Mouse (Mus musculus) cerebellum, postnatal 25 days (tissue): ENCODE measurements around the gene Cacnb4.

ENCODE experiments used
- DNase-seq, 2 experiments: peaks; one replicate each; pipeline ENCODE4 v3.0.0; 2021; ENCODE audit warnings: mixed read lengths in 2 of 2

Gene Cacnb4

GRCm38 (mm10) chr2:52467629-52468028, 209.0 kb downstream of the Cacnb4 start:
- no peak for DNase-seq

- DNase-seq = no peak
These were observed 215.2 kb downstream of the Cacnb4 start for GRCm38 (mm10) chr2:52461206-52461967.

- DNase-seq = no peak
These were observed 220.8 kb downstream of the Cacnb4 start for GRCm38 (mm10) chr2:52455606-52456479.

- no peak for DNase-seq
These were observed 226.8 kb downstream of the Cacnb4 start for GRCm38 (mm10) chr2:52449818-52450217.

GRCm38 (mm10) chr2:52448916-52449315, 227.7 kb downstream of the Cacnb4 start:
- no peak for DNase-seq

GRCm38 (mm10) chr2:52446648-52447047, 230.0 kb downstream of the Cacnb4 start:
- no peak for DNase-seq

GRCm38 (mm10) chr2:52442125-52442524, 234.5 kb downstream of the Cacnb4 start:
- no peak for DNase-seq

- DNase-seq = no peak
These were observed 236.1 kb downstream of the Cacnb4 start for GRCm38 (mm10) chr2:52440420-52441015.

- peak in 1 of 2 experiments; percentile 40 for DNase-seq
These were observed 238.2 kb downstream of the Cacnb4 start for GRCm38 (mm10) chr2:52438437-52438836.

GRCm38 (mm10) chr2:52438013-52438412, 238.6 kb downstream of the Cacnb4 start:
- DNase-seq = peak; percentile 69 to 82

GRCm38 (mm10) chr2:52435919-52436632, 240.6 kb downstream of the Cacnb4 start:
- no peak for DNase-seq

- no peak for DNase-seq
These were observed 243.3 kb downstream of the Cacnb4 start for GRCm38 (mm10) chr2:52433365-52433764.

- DNase-seq = no peak
These were observed 249.2 kb downstream of the Cacnb4 start for GRCm38 (mm10) chr2:52427383-52427782.

- DNase-seq = no peak
These were observed 250.6 kb downstream of the Cacnb4 start for GRCm38 (mm10) chr2:52426041-52426440.

- DNase-seq = peak in 1 of 2 experiments; percentile 41
These were observed 251.2 kb downstream of the Cacnb4 start for GRCm38 (mm10) chr2:52425523-52425795.

GRCm38 (mm10) chr2:52424747-52425522, 251.7 kb downstream of the Cacnb4 start, which contains the start of gene Arl5a:
TSS of gene Arl5a (minus strand) at chr2:52424901.
- DNase-seq = peak; percentile 99 to 100

GRCm38 (mm10) chr2:52424248-52424728, 252.3 kb downstream of the Cacnb4 start:
- DNase-seq = peak in 1 of 2 experiments; percentile 79

- DNase-seq = no peak
These were observed 252.9 kb downstream of the Cacnb4 start for GRCm38 (mm10) chr2:52423611-52424247.

GRCm38 (mm10) chr2:52422871-52423610, 253.6 kb downstream of the Cacnb4 start:
- no peak for DNase-seq

GRCm38 (mm10) chr2:52421197-52421596, 255.4 kb downstream of the Cacnb4 start:
- DNase-seq = peak in 1 of 2 experiments; percentile 34
